Mouse (Mus musculus) CD4-positive, CD25-positive, alpha-beta regulatory T cell, adult 4 months (primary cell): ENCODE results near the gene Phf2. TPM values are rescaled to one million over a fixed set of nuclear protein-coding genes. Genes with fewer than 3 reads are reported as not detected.

Experiments used
- polyA plus RNA-seq, 2 experiments: library from polyadenylated mRNA; unstranded; fragments of 100-300 nt; shearing (Covaris generic); gene quantifications; one replicate each; pipeline ENCODE4 v1.2.1; 2017

Phf2 gene
- polyA plus RNA-seq, 2 experiments from 2014 or later, result 2.5 to 2.9 TPM

Other genes with a start within 250 kb of the Phf2 start
- gene Ptpdc1, start 245.5 kb downstream of the Phf2 start, polyA plus RNA-seq, result 1 to 10 TPM in 1 of 2 experiments, under 1 TPM in 1; 0.79 to 1.6 TPM
- not detected for gene Barx1, start 208.1 kb downstream of the Phf2 start, polyA plus RNA-seq
- 10 to 100 TPM; 21.1 to 34.3 TPM for gene Fam120a, start 96.9 kb upstream of the Phf2 start, polyA plus RNA-seq